Mouse (Mus musculus): ENCODE results near the gene Cdkn2d.

Gene Cdkn2d

GRCm38 (mm10) chr9:21245113-21245487 is 46.1 kb downstream of the Cdkn2d start:
- DNase-seq (ENCODE audit: low spot score in 2 of 2), result no peak

GRCm38 (mm10) chr9:21244428-21245112 is 46.6 kb downstream of the Cdkn2d start:
- peak; percentile 26 to 39 for DNase-seq (ENCODE audit: low spot score in 2 of 2)

GRCm38 (mm10) chr9:21243826-21244427 is 47.3 kb downstream of the Cdkn2d start:
- DNase-seq (ENCODE audit: low spot score in 2 of 2), result no peak

- peak; percentile 75 to 86 for DNase-seq (ENCODE audit: low spot score in 2 of 2)
Observed at GRCm38 (mm10) chr9:21241343-21241742, 49.9 kb downstream of the Cdkn2d start.

- DNase-seq (ENCODE audit: low spot score in 2 of 2), result no peak
Observed at GRCm38 (mm10) chr9:21239465-21239848, 51.8 kb downstream of the Cdkn2d start.

- DNase-seq (ENCODE audit: low spot score in 2 of 2), result peak; percentile 64 to 70
Observed at GRCm38 (mm10) chr9:21238733-21239464, 52.3 kb downstream of the Cdkn2d start, which contains the start of gene Keap1. TSS of gene Keap1 (minus strand) at chr9:21239361.

Data from natural killer cell, adult 2 months (primary cell).